Mouse (Mus musculus) hindbrain, embryonic 13.5 days (tissue): Measurements from ENCODE around the gene Tnfrsf9. TPM values are rescaled to one million over a fixed set of nuclear protein-coding genes. Genes with fewer than 3 reads are reported as not detected.

Experiments
- ATAC-seq: fragments of 200-750 bp; cut with Nextera tagmentation; 2 replicates; pipeline ENCODE4 v1.8.0; 2017; ENCODE audit warnings: moderate TSS enrichment; ENCODE audit not compliant: low FRiP score
- H3K27ac ChIP-seq: fragments of 300-500 bp; sonication (generic); 2 replicates; pipeline ENCODE4 v1.5.1; 2015; ENCODE audit warnings: inconsistent platforms, mild to moderate bottlenecking, moderate library complexity
- H3K27me3 ChIP-seq: fragments of 300-500 bp; sonication (generic); 2 replicates; pipeline ENCODE4 v1.6.1; 2015; ENCODE audit warnings: mild to moderate bottlenecking, inconsistent platforms
- H3K36me3 ChIP-seq: fragments of 300-500 bp; sonication (generic); 2 replicates; pipeline ENCODE4 v1.6.1; 2015; ENCODE audit warnings: mild to moderate bottlenecking, inconsistent platforms
- H3K4me1 ChIP-seq: fragments of 300-500 bp; sonication (generic); replicated peaks from 2 replicates; pipeline ENCODE4 v1.6.1; 2015; ENCODE audit warnings: inconsistent platforms
- H3K4me2 ChIP-seq: fragments of 300-500 bp; sonication (generic); 2 replicates; pipeline ENCODE4 v1.6.1; 2015; ENCODE audit warnings: inconsistent platforms, mild to moderate bottlenecking, moderate library complexity
- H3K4me3 ChIP-seq: fragments of 300-500 bp; sonication (generic); 2 replicates; pipeline ENCODE4 v1.5.1; 2015; ENCODE audit warnings: mild to moderate bottlenecking, inconsistent platforms
- H3K9ac ChIP-seq: fragments of 300-500 bp; sonication (generic); 2 replicates; pipeline ENCODE4 v1.6.1; 2015; ENCODE audit warnings: mild to moderate bottlenecking, inconsistent platforms
- H3K9me3 ChIP-seq: fragments of 300-500 bp; sonication (generic); 2 replicates; pipeline ENCODE4 v1.6.1; 2016; ENCODE audit warnings: inconsistent platforms
- WGBS: fragments of 180-500 bp; shearing (Covaris S2); methylation state at CpG from one replicate; pipeline ENCODE4 v1.1.7; 2015; 5-methylcytosine and 5-hydroxymethylcytosine counted together
- polyA plus RNA-seq: library from polyadenylated mRNA; unstranded; fragments of >200 nt; fragmentation: Nextera tagmentation; extraction: Ambion mirVana; gene quantifications from 2 replicates; pipeline ENCODE4 v1.2.1, GENCODE M21; 2015

Gene Tnfrsf9
- polyA plus RNA-seq, 1 experiment from 2014 or later = 0.38 TPM

DNA sequence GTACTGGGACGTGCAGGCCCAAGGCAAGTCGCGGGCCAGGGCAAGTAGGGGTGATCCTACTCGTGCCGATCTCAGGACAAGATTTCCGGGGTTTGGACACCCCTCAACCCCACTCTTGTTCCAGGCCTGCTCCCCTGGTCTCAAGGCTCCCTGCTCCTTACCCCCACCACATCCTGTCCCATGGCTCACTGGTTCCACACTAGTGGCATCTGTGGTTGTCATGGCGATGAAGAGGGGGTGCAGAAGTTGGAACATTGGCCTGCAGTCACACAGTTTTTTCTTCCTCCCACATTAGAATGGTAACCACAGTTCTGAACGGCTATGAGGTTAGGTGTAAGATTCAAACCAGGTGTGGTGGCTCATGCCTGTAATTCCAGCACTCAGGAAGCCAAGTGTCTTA, 6.8 kb downstream of the Tnfrsf9 start:
- Histone ChIP-seq H3K4me3 (no peak overlapping the region), H3K36me3 (no peaks in the 10 kb centered on the region), H3K4me2 (no peak overlapping the region), H3K27ac (no peak overlapping the region), H3K27me3 (no peaks in the 10 kb centered on the region), H3K9ac (no peak overlapping the region), H3K4me1 (no peaks in the 10 kb centered on the region), H3K9me3 (no peaks in the 10 kb centered on the region)
- 93% methylated on average over 8 of the region's 8 CpGs for WGBS
- ATAC-seq = no peak

GRCm38 (mm10) chr4:150924308-150924707, 9.9 kb downstream of the Tnfrsf9 start:
- Histone ChIP-seq H3K9me3 (no peaks in the 10 kb centered on the region), H3K27me3 (no peaks in the 10 kb centered on the region), H3K4me1 (0 out of 2 replicates have a peak, but pooled peaks cover 3% of the 10 kb centered on the region), H3K4me2 (no peak overlapping the region), H3K4me3 (no peak overlapping the region), H3K9ac (no peak overlapping the region), H3K27ac (no peak overlapping the region), H3K36me3 (no peaks in the 10 kb centered on the region)
- no peak for ATAC-seq
- 86% methylated on average over 13 of the region's 13 CpGs for WGBS

GRCm38 (mm10) chr4:150924936-150925335, 10.6 kb downstream of the Tnfrsf9 start:
- no peaks in the 10 kb centered on the region for H3K9me3 ChIP-seq
- no peaks in the 10 kb centered on the region for H3K36me3 ChIP-seq
- H3K4me2 ChIP-seq = no peak overlapping the region
- H3K27me3 ChIP-seq = no peaks in the 10 kb centered on the region
- H3K4me3 ChIP-seq = no peak overlapping the region
- WGBS = 91% methylated on average over 6 of the region's 6 CpGs
- no peak for ATAC-seq
- H3K9ac ChIP-seq = no peak overlapping the region
- H3K27ac ChIP-seq = no peak overlapping the region
- 0 out of 2 replicates have a peak, but pooled peaks cover 3% of the 10 kb centered on the region for H3K4me1 ChIP-seq

DNA sequence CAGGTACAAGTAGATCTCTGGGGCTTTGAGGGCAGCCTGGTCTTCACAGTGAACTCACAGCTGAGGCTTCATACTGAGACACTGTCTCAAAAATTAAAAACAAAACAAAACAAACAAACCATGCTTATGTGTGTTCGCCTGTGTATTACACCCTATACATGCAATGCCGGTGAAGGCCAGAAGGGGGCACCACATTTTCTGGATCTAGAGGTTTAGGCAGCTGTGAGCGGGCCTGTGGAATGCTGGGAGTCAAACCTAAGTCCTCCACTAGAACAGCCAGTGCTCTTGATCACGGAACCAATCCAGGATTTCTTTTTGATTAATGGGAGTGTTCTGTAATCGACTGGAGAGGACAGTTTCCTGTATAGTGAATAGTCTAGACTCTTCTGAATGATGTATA, 11.6 kb downstream of the Tnfrsf9 start:
- Histone ChIP-seq H3K27ac (no peak overlapping the region), H3K36me3 (no peaks in the 10 kb centered on the region), H3K4me3 (no peak overlapping the region), H3K9ac (no peak overlapping the region), H3K4me1 (0 out of 2 replicates have a peak, but pooled peaks cover 3% of the 10 kb centered on the region), H3K4me2 (no peak overlapping the region), H3K9me3 (no peaks in the 10 kb centered on the region), H3K27me3 (no peaks in the 10 kb centered on the region)
- no peak for ATAC-seq
- 57% methylated on average over 5 of the region's 5 CpGs for WGBS

GRCm38 (mm10) chr4:150926924-150927705, 12.8 kb downstream of the Tnfrsf9 start:
- Histone ChIP-seq H3K27me3 (no peaks in the 10 kb centered on the region), H3K9ac (no peak overlapping the region), H3K27ac (no peak overlapping the region), H3K4me1 (0 out of 2 replicates have a peak, but pooled peaks cover 3% of the 10 kb centered on the region), H3K36me3 (no peaks in the 10 kb centered on the region), H3K9me3 (no peaks in the 10 kb centered on the region), H3K4me2 (no peak overlapping the region), H3K4me3 (no peak overlapping the region)
- 55% methylated on average over 14 of the region's 14 CpGs for WGBS
- ATAC-seq = no peak

GRCm38 (mm10) chr4:150927789-150928188, 13.4 kb downstream of the Tnfrsf9 start:
- no peak overlapping the region for H3K9ac ChIP-seq
- 0 out of 2 replicates have a peak, but pooled peaks cover 3% of the 10 kb centered on the region for H3K4me1 ChIP-seq
- no peaks in the 10 kb centered on the region for H3K9me3 ChIP-seq
- no peak for ATAC-seq
- no peak overlapping the region for H3K27ac ChIP-seq
- no peak overlapping the region for H3K4me2 ChIP-seq
- H3K4me3 ChIP-seq = no peak overlapping the region
- WGBS = 71% methylated on average over 10 of the region's 10 CpGs
- no peaks in the 10 kb centered on the region for H3K36me3 ChIP-seq
- no peaks in the 10 kb centered on the region for H3K27me3 ChIP-seq

GRCm38 (mm10) chr4:150933503-150933902, 19.1 kb downstream of the Tnfrsf9 start:
- no peak for ATAC-seq
- no peak overlapping the region for H3K9ac ChIP-seq
- H3K4me2 ChIP-seq = no peak overlapping the region
- 60% methylated on average over 1 of the region's 1 CpGs for WGBS
- H3K4me3 ChIP-seq = no peak overlapping the region
- H3K27ac ChIP-seq = no peak overlapping the region
- H3K4me1 ChIP-seq = no peaks in the 10 kb centered on the region
- H3K27me3 ChIP-seq = no peaks in the 10 kb centered on the region
- H3K36me3 ChIP-seq = no peaks in the 10 kb centered on the region
- no peaks in the 10 kb centered on the region for H3K9me3 ChIP-seq

DNA sequence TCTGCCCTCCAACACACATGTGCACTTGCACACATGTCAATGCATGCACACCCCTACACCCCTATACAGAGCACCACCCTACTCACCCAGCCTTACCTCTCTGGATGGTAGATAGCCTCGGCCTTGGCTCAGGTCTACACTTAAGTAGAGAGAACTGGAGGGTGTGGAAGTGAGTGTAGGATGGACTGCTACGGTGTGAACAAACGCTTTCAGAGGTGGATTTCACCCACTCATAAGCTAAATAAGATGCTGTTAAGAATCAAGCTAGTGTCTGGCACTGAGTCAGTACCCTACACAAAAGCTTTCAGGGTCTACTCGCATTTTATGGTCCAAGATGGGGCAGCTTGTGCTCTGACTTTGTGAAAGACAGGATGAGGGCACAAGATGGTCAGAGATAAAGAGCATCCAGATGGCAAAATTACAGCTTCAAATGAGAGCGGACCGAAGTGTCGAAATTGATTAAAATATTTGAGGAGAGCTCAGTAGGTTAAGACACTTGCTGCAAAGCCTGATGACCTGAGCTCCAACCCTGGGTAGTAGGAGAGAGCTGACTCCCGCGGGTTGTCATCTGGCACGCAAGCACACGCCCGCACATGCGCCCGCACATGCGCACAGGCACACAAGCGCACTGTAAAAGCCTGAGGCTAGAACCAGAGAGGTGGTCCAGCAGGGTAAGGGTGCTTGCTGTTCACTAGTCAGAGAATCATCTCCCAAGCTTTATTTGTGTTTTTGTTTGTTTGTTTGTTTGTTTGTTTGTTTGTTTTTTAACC, 23.1 kb downstream of the Tnfrsf9 start:
- no peak for ATAC-seq
- Histone ChIP-seq H3K4me3 (no peak overlapping the region), H3K4me1 (no peaks in the 10 kb centered on the region), H3K9ac (no peak overlapping the region), H3K36me3 (no peaks in the 10 kb centered on the region), H3K4me2 (peak overlapping the region; percentile 26), H3K9me3 (no peaks in the 10 kb centered on the region), H3K27ac (no peak overlapping the region), H3K27me3 (no peaks in the 10 kb centered on the region)
- 86% methylated on average over 16 of the region's 16 CpGs for WGBS

- H3K4me1 ChIP-seq = no peaks in the 10 kb centered on the region
- 65% methylated on average over 14 of the region's 14 CpGs for WGBS
- H3K9ac ChIP-seq = no peak overlapping the region
- H3K36me3 ChIP-seq = no peaks in the 10 kb centered on the region
- peak overlapping the region; percentile 26 for H3K4me2 ChIP-seq
- no peak overlapping the region for H3K4me3 ChIP-seq
- no peak for ATAC-seq
- no peaks in the 10 kb centered on the region for H3K27me3 ChIP-seq
- H3K27ac ChIP-seq = no peak overlapping the region
- H3K9me3 ChIP-seq = no peaks in the 10 kb centered on the region
Measured at GRCm38 (mm10) chr4:150938063-150938452, 23.7 kb downstream of the Tnfrsf9 start.

GRCm38 (mm10) chr4:150939991-150940651, 25.8 kb downstream of the Tnfrsf9 start:
- no peaks in the 10 kb centered on the region for H3K9me3 ChIP-seq
- ATAC-seq = no peak
- no peak overlapping the region for H3K4me2 ChIP-seq
- no peaks in the 10 kb centered on the region for H3K36me3 ChIP-seq
- H3K9ac ChIP-seq = no peak overlapping the region
- WGBS = 70% methylated on average over 13 of the region's 13 CpGs
- no peaks in the 10 kb centered on the region for H3K27me3 ChIP-seq
- H3K4me1 ChIP-seq = no peaks in the 10 kb centered on the region
- H3K4me3 ChIP-seq = no peak overlapping the region
- H3K27ac ChIP-seq = no peak overlapping the region

DNA sequence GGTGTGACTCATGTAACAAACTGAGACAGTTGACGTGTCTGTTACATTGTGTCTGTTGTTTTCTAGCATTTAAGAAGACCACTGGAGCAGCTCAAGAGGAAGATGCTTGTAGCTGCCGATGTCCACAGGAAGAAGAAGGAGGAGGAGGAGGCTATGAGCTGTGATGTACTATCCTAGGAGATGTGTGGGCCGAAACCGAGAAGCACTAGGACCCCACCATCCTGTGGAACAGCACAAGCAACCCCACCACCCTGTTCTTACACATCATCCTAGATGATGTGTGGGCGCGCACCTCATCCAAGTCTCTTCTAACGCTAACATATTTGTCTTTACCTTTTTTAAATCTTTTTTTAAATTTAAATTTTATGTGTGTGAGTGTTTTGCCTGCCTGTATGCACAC, 30.3 kb downstream of the Tnfrsf9 start:
- H3K27ac ChIP-seq = no peak overlapping the region
- H3K27me3 ChIP-seq = no peaks in the 10 kb centered on the region
- WGBS = 94% methylated on average over 7 of the region's 7 CpGs
- no peak overlapping the region for H3K4me2 ChIP-seq
- H3K4me1 ChIP-seq = no peaks in the 10 kb centered on the region
- H3K9ac ChIP-seq = no peak overlapping the region
- no peak for ATAC-seq
- H3K36me3 ChIP-seq = no peaks in the 10 kb centered on the region
- no peak overlapping the region for H3K4me3 ChIP-seq
- no peaks in the 10 kb centered on the region for H3K9me3 ChIP-seq

DNA sequence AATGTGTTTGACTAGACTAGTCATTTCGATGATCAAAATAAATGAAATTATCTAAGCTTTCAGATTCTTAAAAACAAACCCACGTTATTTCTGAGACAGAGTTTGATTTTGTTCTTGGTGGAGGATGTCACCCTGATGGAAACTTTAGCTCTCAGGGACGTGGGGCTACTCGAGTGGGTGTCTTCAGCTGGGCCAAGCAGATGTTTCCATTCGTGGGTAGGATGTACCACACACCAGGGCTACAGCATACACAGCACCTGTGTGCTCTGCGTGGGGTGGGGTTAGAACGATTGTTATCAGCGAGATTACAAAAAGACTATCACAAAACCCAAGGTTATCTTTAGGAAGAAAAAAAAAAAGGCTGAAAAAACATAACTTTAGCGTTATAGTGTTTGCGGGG, 36.6 kb downstream of the Tnfrsf9 start:
- Histone ChIP-seq H3K4me2 (no peak overlapping the region), H3K27me3 (no peaks in the 10 kb centered on the region), H3K9ac (no peak overlapping the region), H3K4me3 (no peak overlapping the region), H3K36me3 (no peaks in the 10 kb centered on the region), H3K27ac (no peak overlapping the region), H3K9me3 (no peaks in the 10 kb centered on the region), H3K4me1 (no peaks in the 10 kb centered on the region)
- no peak for ATAC-seq
- 91% methylated on average over 10 of the region's 10 CpGs for WGBS
